Mouse (Mus musculus) kidney, embryonic 14.5 days (tissue): ENCODE measurements around the gene Gm10322. TPM values are rescaled to one million over a fixed set of nuclear protein-coding genes. Genes with fewer than 3 reads are reported as not detected.

ENCODE experiments used
- ATAC-seq: fragments of 200-750 bp; cut with Nextera tagmentation; 2 replicates; pipeline ENCODE4 v1.8.0; 2017; ENCODE audit warnings: moderate number of reproducible peaks, mild to moderate bottlenecking, moderate TSS enrichment, moderate library complexity; ENCODE audit not compliant: low FRiP score, low TSS enrichment
- H3K27ac ChIP-seq: fragments of 300-500 bp; sonication (generic); 2 replicates; pipeline ENCODE4 v1.5.1; 2014; ENCODE audit warnings: low read depth, mild to moderate bottlenecking, low read length, moderate library complexity, mixed read lengths
- H3K27me3 ChIP-seq: fragments of 300-500 bp; sonication (generic); 2 replicates; pipeline ENCODE4 v1.6.1; 2014; ENCODE audit warnings: mild to moderate bottlenecking, low read length; ENCODE audit not compliant: control insufficient read depth, insufficient read depth
- H3K36me3 ChIP-seq: fragments of 300-500 bp; sonication (generic); 2 replicates; pipeline ENCODE4 v1.6.1; 2014; ENCODE audit warnings: low read length, mixed read lengths; ENCODE audit not compliant: control insufficient read depth, insufficient read depth
- H3K4me1 ChIP-seq: fragments of 300-500 bp; sonication (generic); 2 replicates; pipeline ENCODE4 v1.6.1; 2014; ENCODE audit warnings: low read length, mixed read lengths; ENCODE audit not compliant: control insufficient read depth, insufficient read depth
- H3K4me2 ChIP-seq: fragments of 300-500 bp; sonication (generic); replicated peaks from 2 replicates; pipeline ENCODE4 v1.6.1; 2014; ENCODE audit warnings: low read depth, mild to moderate bottlenecking, low read length
- H3K4me3 ChIP-seq: fragments of 300-500 bp; sonication (generic); 2 replicates; pipeline ENCODE4 v1.5.1; 2014; ENCODE audit warnings: mild to moderate bottlenecking, low read length
- H3K9ac ChIP-seq: fragments of 300-500 bp; sonication (generic); 2 replicates; pipeline ENCODE4 v1.6.1; 2014; ENCODE audit warnings: low read depth, mild to moderate bottlenecking, low read length, moderate library complexity
- H3K9me3 ChIP-seq: fragments of 300-500 bp; sonication (generic); 2 replicates; pipeline ENCODE4 v1.6.1; 2016; ENCODE audit warnings: low read length; ENCODE audit not compliant: control insufficient read depth
- WGBS: fragments of 180-500 bp; shearing (Covaris S2); extraction: QIAGEN DNeasy Blood & Tissue Kit; methylation state at CpG from one replicate; pipeline ENCODE4 v1.1.7; 2014; 5-methylcytosine and 5-hydroxymethylcytosine counted together
- polyA plus RNA-seq: library from polyadenylated mRNA; unstranded; fragments of >200 nt; fragmentation: Nextera tagmentation; extraction: Ambion mirVana; gene quantifications from 2 replicates; pipeline ENCODE4 v1.2.1, GENCODE M21; 2014

Gene Gm10322
- polyA plus RNA-seq, 1 experiment from 2014 or later: not detected

- no peak overlapping the region for H3K27ac ChIP-seq
- H3K36me3 ChIP-seq: no peaks in the 10 kb centered on the region
- no peak for ATAC-seq
- H3K4me1 ChIP-seq: 0 out of 2 replicates have a peak, but pooled peaks cover 3% of the 10 kb centered on the region
- no peak overlapping the region for H3K4me3 ChIP-seq
- no peaks in the 10 kb centered on the region for H3K9me3 ChIP-seq
- 88% methylated on average over 13 of the region's 13 CpGs for WGBS
- H3K27me3 ChIP-seq: no peaks in the 10 kb centered on the region
- no peak overlapping the region for H3K4me2 ChIP-seq
- no peak overlapping the region for H3K9ac ChIP-seq
Observed at GRCm38 (mm10) chr10:59589856-59590255, 26.0 kb upstream of the Gm10322 start.

GRCm38 (mm10) chr10:59590606-59591005 lies 25.3 kb upstream of the Gm10322 start:
- no peaks in the 10 kb centered on the region for H3K27me3 ChIP-seq
- no peak for ATAC-seq
- no peak overlapping the region for H3K27ac ChIP-seq

GRCm38 (mm10) chr10:59593826-59594570 lies 21.9 kb upstream of the Gm10322 start:
- H3K4me1 ChIP-seq: no peaks in the 10 kb centered on the region
- H3K27ac ChIP-seq: no peak overlapping the region
- H3K36me3 ChIP-seq: no peaks in the 10 kb centered on the region
- no peak for ATAC-seq
- H3K4me3 ChIP-seq: no peak overlapping the region
- no peaks in the 10 kb centered on the region for H3K27me3 ChIP-seq
- WGBS: 67% methylated on average over 13 of the region's 13 CpGs
- H3K4me2 ChIP-seq: no peak overlapping the region
- H3K9ac ChIP-seq: no peak overlapping the region
- no peaks in the 10 kb centered on the region for H3K9me3 ChIP-seq

More at GRCm38 (mm10) chr10:59590606-59591005, 25.3 kb upstream of the Gm10322 start:
- H3K9me3 ChIP-seq: no peaks in the 10 kb centered on the region
- no peak overlapping the region for H3K4me3 ChIP-seq
- 95% methylated on average over 9 of the region's 9 CpGs for WGBS
- no peak overlapping the region for H3K9ac ChIP-seq
- no peak overlapping the region for H3K4me2 ChIP-seq
- H3K4me1 ChIP-seq: 0 out of 2 replicates have a peak, but pooled peaks cover 3% of the 10 kb centered on the region
- H3K36me3 ChIP-seq: no peaks in the 10 kb centered on the region

GRCm38 (mm10) chr10:59600516-59600915 lies 15.3 kb upstream of the Gm10322 start:
- Histone ChIP-seq H3K4me3 (no peak overlapping the region), H3K27me3 (no peaks in the 10 kb centered on the region), H3K9ac (no peak overlapping the region), H3K9me3 (no peaks in the 10 kb centered on the region), H3K27ac (no peak overlapping the region), H3K36me3 (no peaks in the 10 kb centered on the region), H3K4me2 (no peak overlapping the region), H3K4me1 (no peaks in the 10 kb centered on the region)
- no peak for ATAC-seq
- WGBS: 86% methylated on average over 8 of the region's 8 CpGs

GRCm38 (mm10) chr10:59602043-59602442 lies 13.8 kb upstream of the Gm10322 start:
- WGBS: 39% methylated on average over 8 of the region's 8 CpGs
- ATAC-seq: no peak
- H3K9ac ChIP-seq: no peak overlapping the region
- no peak overlapping the region for H3K27ac ChIP-seq
- no peak overlapping the region for H3K4me2 ChIP-seq
- H3K4me3 ChIP-seq: no peak overlapping the region
- H3K27me3 ChIP-seq: no peaks in the 10 kb centered on the region
- no peaks in the 10 kb centered on the region for H3K9me3 ChIP-seq
- H3K4me1 ChIP-seq: no peaks in the 10 kb centered on the region
- no peaks in the 10 kb centered on the region for H3K36me3 ChIP-seq

GRCm38 (mm10) chr10:59602891-59603290 lies 13.0 kb upstream of the Gm10322 start:
- H3K4me1 ChIP-seq: no peaks in the 10 kb centered on the region
- H3K36me3 ChIP-seq: no peaks in the 10 kb centered on the region
- H3K9ac ChIP-seq: no peak overlapping the region
- no peak overlapping the region for H3K27ac ChIP-seq
- H3K4me2 ChIP-seq: no peak overlapping the region
- H3K9me3 ChIP-seq: no peaks in the 10 kb centered on the region
- H3K4me3 ChIP-seq: no peak overlapping the region
- no peak for ATAC-seq
- WGBS: 77% methylated on average over 14 of the region's 14 CpGs
- H3K27me3 ChIP-seq: no peaks in the 10 kb centered on the region

- Histone ChIP-seq H3K4me1 (no peaks in the 10 kb centered on the region), H3K9ac (no peak overlapping the region), H3K9me3 (no peaks in the 10 kb centered on the region), H3K36me3 (no peaks in the 10 kb centered on the region), H3K4me2 (no peak overlapping the region), H3K4me3 (no peak overlapping the region), H3K27me3 (no peaks in the 10 kb centered on the region), H3K27ac (no peak overlapping the region)
- no peak for ATAC-seq
- WGBS: 69% methylated on average over 5 of the region's 5 CpGs
Observed at GRCm38 (mm10) chr10:59603843-59604242, 12.0 kb upstream of the Gm10322 start.

- Histone ChIP-seq H3K4me2 (no peak overlapping the region), H3K27me3 (no peaks in the 10 kb centered on the region), H3K4me3 (no peak overlapping the region), H3K27ac (no peak overlapping the region), H3K9me3 (no peaks in the 10 kb centered on the region), H3K36me3 (no peaks in the 10 kb centered on the region), H3K4me1 (no peaks in the 10 kb centered on the region), H3K9ac (no peak overlapping the region; the same call in 1 of the 2 replicates)
- ATAC-seq: no peak
- 82% methylated on average over 11 of the region's 11 CpGs for WGBS
Observed at GRCm38 (mm10) chr10:59604879-59605464, 10.9 kb upstream of the Gm10322 start.

GRCm38 (mm10) chr10:59613276-59613675 lies 2.6 kb upstream of the Gm10322 start:
- ATAC-seq: no peak
- Histone ChIP-seq H3K9me3 (no peaks in the 10 kb centered on the region), H3K27ac (no peak overlapping the region), H3K4me3 (no peak overlapping the region), H3K27me3 (no peaks in the 10 kb centered on the region), H3K9ac (no peak overlapping the region), H3K4me1 (peaks cover 10% of the 10 kb centered on the region; the same call in 1 of the 2 replicates), H3K36me3 (no peaks in the 10 kb centered on the region), H3K4me2 (no peak overlapping the region)
- 70% methylated on average over 5 of the region's 5 CpGs for WGBS
